Mouse (Mus musculus): ENCODE data around the gene Lst1. TPM values are rescaled to one million over a fixed set of nuclear protein-coding genes. Genes with fewer than 3 reads are reported as not detected.

The Lst1 gene
- polyA plus RNA-seq, 1 experiment from 2014 or later, result 10.7 TPM

- 78% methylated on average over 16 of the region's 16 CpGs for WGBS
These were observed 47.7 kb downstream of the Lst1 start for GRCm38 (mm10) chr17:35140490-35140996.

GRCm38 (mm10) chr17:35139269-35139668 lies 49.0 kb downstream of the Lst1 start:
- no peak for ATAC-seq (ENCODE audit: low FRiP score, low TSS enrichment)
- peaks cover 55% of the 10 kb centered on the region for H3K36me3 ChIP-seq (ENCODE audit: insufficient read depth, low read length)
- H3K4me1 ChIP-seq (ENCODE audit: insufficient read depth, low read length), result peaks cover 11% of the 10 kb centered on the region
- H3K27ac ChIP-seq (ENCODE audit: low read length), result no peak overlapping the region
- WGBS, result 94% methylated on average over 3 of the region's 3 CpGs
- no peaks in the 10 kb centered on the region for H3K27me3 ChIP-seq (ENCODE audit: insufficient read depth, low read length)
- H3K4me3 ChIP-seq (ENCODE audit: low read length), result no peak overlapping the region
- no peak overlapping the region for H3K4me2 ChIP-seq (replicated peaks; ENCODE audit: low read depth, low read length)
- H3K9ac ChIP-seq (replicated peaks; ENCODE audit: low read length), result no peak overlapping the region
- H3K9me3 ChIP-seq (ENCODE audit: low read length), result no peaks in the 10 kb centered on the region; the same call in 1 of the 2 replicates

More at GRCm38 (mm10) chr17:35140490-35140996, 47.7 kb downstream of the Lst1 start:
- Histone ChIP-seq H3K4me2 (replicated peaks; ENCODE audit: low read depth, low read length) (no peak overlapping the region), H3K27me3 (ENCODE audit: insufficient read depth, low read length) (no peaks in the 10 kb centered on the region), H3K9me3 (ENCODE audit: low read length) (no peaks in the 10 kb centered on the region; the same call in 1 of the 2 replicates), H3K36me3 (ENCODE audit: insufficient read depth, low read length) (peaks cover 68% of the 10 kb centered on the region), H3K9ac (replicated peaks; ENCODE audit: low read length) (no peak overlapping the region), H3K27ac (ENCODE audit: low read length) (no peak overlapping the region), H3K4me1 (ENCODE audit: insufficient read depth, low read length) (peaks cover 11% of the 10 kb centered on the region), H3K4me3 (ENCODE audit: low read length) (no peak overlapping the region)
- no peak for ATAC-seq (ENCODE audit: low FRiP score, low TSS enrichment)

- H3K4me1 ChIP-seq (ENCODE audit: insufficient read depth, low read length), result peaks cover 11% of the 10 kb centered on the region
- under 1% methylated on average over 43 of the region's 43 CpGs for WGBS
- peak; percentile 59; the same call in 1 of the 2 replicates for ATAC-seq (ENCODE audit: low FRiP score, low TSS enrichment)
These were observed 52.5 kb downstream of the Lst1 start for GRCm38 (mm10) chr17:35135591-35136320.

More at GRCm38 (mm10) chr17:35135591-35136320, 52.5 kb downstream of the Lst1 start:
- Histone ChIP-seq H3K4me3 (ENCODE audit: low read length) (peak overlapping the region; percentile 89), H3K9ac (replicated peaks; ENCODE audit: low read length) (peak overlapping the region; percentile 87), H3K9me3 (ENCODE audit: low read length) (no peaks in the 10 kb centered on the region), H3K27me3 (ENCODE audit: insufficient read depth, low read length) (no peaks in the 10 kb centered on the region), H3K36me3 (ENCODE audit: insufficient read depth, low read length) (peaks cover 20% of the 10 kb centered on the region), H3K4me2 (replicated peaks; ENCODE audit: low read depth, low read length) (peak overlapping the region; percentile 89), H3K27ac (ENCODE audit: low read length) (peak overlapping the region; percentile 98)

Small RNA genes lying within 50 kb of the gene (microRNA-seq; reads per million reads assigned to microRNA genes)
- gene Mir6973a, result not detected
- gene Mir6974, result not detected

Other genes starting within 250 kb of the Lst1 start
- 0.76 and 0.80 TPM in 2 replicates for gene Hspa1b, start 229.2 kb downstream of the Lst1 start, polyA plus RNA-seq (2015; fragmentation: Nextera tagmentation; extraction: Ambion mirVana)
- gene Gm20481, start 218.5 kb downstream of the Lst1 start, polyA plus RNA-seq (2015; fragmentation: Nextera tagmentation; extraction: Ambion mirVana), result not detected in 2 replicates
- 11.2 and 13.4 TPM in 2 replicates for gene Hspa1a, start 216.3 kb downstream of the Lst1 start, polyA plus RNA-seq (2015; fragmentation: Nextera tagmentation; extraction: Ambion mirVana)
- gene Hspa1l, start 215.7 kb downstream of the Lst1 start, polyA plus RNA-seq (2015; fragmentation: Nextera tagmentation; extraction: Ambion mirVana), result 1.0 and 1.3 TPM in 2 replicates
- gene Lsm2, start 206.6 kb downstream of the Lst1 start, polyA plus RNA-seq (2015; fragmentation: Nextera tagmentation; extraction: Ambion mirVana), result 206 and 230 TPM in 2 replicates
- 132 and 137 TPM in 2 replicates for gene Vars, start 187.5 kb downstream of the Lst1 start, polyA plus RNA-seq (2015; fragmentation: Nextera tagmentation; extraction: Ambion mirVana)
- 0.21 and 0.31 TPM in 2 replicates for gene Vwa7, start 171.9 kb downstream of the Lst1 start, polyA plus RNA-seq (2015; fragmentation: Nextera tagmentation; extraction: Ambion mirVana)
- gene Sapcd1, start 160.4 kb downstream of the Lst1 start, polyA plus RNA-seq (2015; fragmentation: Nextera tagmentation; extraction: Ambion mirVana), result 5.7 and 7.1 TPM in 2 replicates
- 4.5 and 6.9 TPM in 2 replicates for gene Msh5, start 141.7 kb downstream of the Lst1 start, polyA plus RNA-seq (2015; fragmentation: Nextera tagmentation; extraction: Ambion mirVana)
- 341 and 345 TPM in 2 replicates for gene Clic1, start 138.5 kb downstream of the Lst1 start, polyA plus RNA-seq (2015; fragmentation: Nextera tagmentation; extraction: Ambion mirVana)
- 375 and 376 TPM in 2 replicates for gene Ddah2, start 129.4 kb downstream of the Lst1 start, polyA plus RNA-seq (2015; fragmentation: Nextera tagmentation; extraction: Ambion mirVana)
- not detected in 2 replicates for gene Ly6g6c, start 123.1 kb downstream of the Lst1 start, polyA plus RNA-seq (2015; fragmentation: Nextera tagmentation; extraction: Ambion mirVana)
- 0.49 and 0.52 TPM in 2 replicates for gene Mpig6b, start 122.3 kb downstream of the Lst1 start, polyA plus RNA-seq (2015; fragmentation: Nextera tagmentation; extraction: Ambion mirVana)
- 1.1 and 2.0 TPM in 2 replicates for gene Ly6g6e, start 111.5 kb downstream of the Lst1 start, polyA plus RNA-seq (2015; fragmentation: Nextera tagmentation; extraction: Ambion mirVana)
- gene Ly6g6d, start 110.4 kb downstream of the Lst1 start, polyA plus RNA-seq (2015; fragmentation: Nextera tagmentation; extraction: Ambion mirVana), result 4.4 and 4.6 TPM in 2 replicates
- 0.26 TPM in 1 of 2 replicates, not detected in the other for gene Ly6g6f, start 102.8 kb downstream of the Lst1 start, polyA plus RNA-seq (2015; fragmentation: Nextera tagmentation; extraction: Ambion mirVana)
- 115 and 118 TPM in 2 replicates for gene Abhd16a, start 99.2 kb downstream of the Lst1 start, polyA plus RNA-seq (2015; fragmentation: Nextera tagmentation; extraction: Ambion mirVana)
- not detected in 2 replicates for gene Ly6g5c, start 80.2 kb downstream of the Lst1 start, polyA plus RNA-seq (2015; fragmentation: Nextera tagmentation; extraction: Ambion mirVana)
- 0.89 and 1.5 TPM in 2 replicates for gene Ly6g5b, start 73.0 kb downstream of the Lst1 start, polyA plus RNA-seq (2015; fragmentation: Nextera tagmentation; extraction: Ambion mirVana)
- gene Gpank1, start 67.0 kb downstream of the Lst1 start, polyA plus RNA-seq (2015; fragmentation: Nextera tagmentation; extraction: Ambion mirVana), result 22.3 and 23.7 TPM in 2 replicates
- 293 and 308 TPM in 2 replicates for gene Csnk2b, start 66.4 kb downstream of the Lst1 start, polyA plus RNA-seq (2015; fragmentation: Nextera tagmentation; extraction: Ambion mirVana)
- gene D17H6S53E, start 62.1 kb downstream of the Lst1 start, polyA plus RNA-seq (2015; fragmentation: Nextera tagmentation; extraction: Ambion mirVana), result 8.5 and 12.0 TPM in 2 replicates
- 22.2 and 27.5 TPM in 2 replicates for gene Apom, start 56.4 kb downstream of the Lst1 start, polyA plus RNA-seq (2015; fragmentation: Nextera tagmentation; extraction: Ambion mirVana)
- 56.4 TPM in 2 replicates for gene Bag6, start 53.3 kb downstream of the Lst1 start, polyA plus RNA-seq (2015; fragmentation: Nextera tagmentation; extraction: Ambion mirVana)
- gene Prrc2a, start 23.5 kb downstream of the Lst1 start, polyA plus RNA-seq (2015; fragmentation: Nextera tagmentation; extraction: Ambion mirVana), result 166 and 215 TPM in 2 replicates
- gene Aif1, start 12.4 kb downstream of the Lst1 start, polyA plus RNA-seq (2015; fragmentation: Nextera tagmentation; extraction: Ambion mirVana), result 8.3 and 9.2 TPM in 2 replicates
- 0.66 and 1.2 TPM in 2 replicates for gene Ltb, start 6.0 kb upstream of the Lst1 start, polyA plus RNA-seq (2015; fragmentation: Nextera tagmentation; extraction: Ambion mirVana)
- 0.15 and 0.28 TPM in 2 replicates for gene Tnf, start 13.6 kb upstream of the Lst1 start, polyA plus RNA-seq (2015; fragmentation: Nextera tagmentation; extraction: Ambion mirVana)
- gene Lta, start 16.9 kb upstream of the Lst1 start, polyA plus RNA-seq (2015; fragmentation: Nextera tagmentation; extraction: Ambion mirVana), result 0.13 TPM in 1 of 2 replicates, not detected in the other
- gene Gm16181, start 32.4 kb upstream of the Lst1 start, polyA plus RNA-seq (2015; fragmentation: Nextera tagmentation; extraction: Ambion mirVana), result 0.56 and 0.62 TPM in 2 replicates
- gene Atp6v1g2, start 45.2 kb upstream of the Lst1 start, polyA plus RNA-seq (2015; fragmentation: Nextera tagmentation; extraction: Ambion mirVana), result 5.8 and 8.5 TPM in 2 replicates
- 11.6 TPM in 2 replicates for gene Nfkbil1, start 47.4 kb upstream of the Lst1 start, polyA plus RNA-seq (2015; fragmentation: Nextera tagmentation; extraction: Ambion mirVana)
- gene Ddx39b, start 53.3 kb upstream of the Lst1 start, polyA plus RNA-seq (2015; fragmentation: Nextera tagmentation; extraction: Ambion mirVana), result 553 and 556 TPM in 2 replicates
- gene H2-D1, start 74.3 kb upstream of the Lst1 start, polyA plus RNA-seq (2015; fragmentation: Nextera tagmentation; extraction: Ambion mirVana), result 73.6 and 87.2 TPM in 2 replicates
- gene H2-Q1, start 132.0 kb upstream of the Lst1 start, polyA plus RNA-seq (2015; fragmentation: Nextera tagmentation; extraction: Ambion mirVana), result not detected in 2 replicates
- 0.42 and 0.82 TPM in 2 replicates for gene H2-Q2, start 153.8 kb upstream of the Lst1 start, polyA plus RNA-seq (2015; fragmentation: Nextera tagmentation; extraction: Ambion mirVana)
- 4.3 and 4.4 TPM in 2 replicates for gene H2-Q4, start 191.2 kb upstream of the Lst1 start, polyA plus RNA-seq (2015; fragmentation: Nextera tagmentation; extraction: Ambion mirVana)
- gene H2-Q6, start 236.4 kb upstream of the Lst1 start, polyA plus RNA-seq (2015; fragmentation: Nextera tagmentation; extraction: Ambion mirVana), result 4.4 and 5.7 TPM in 2 replicates

All from kidney, embryonic 16.5 days (tissue).